Mouse (Mus musculus) layer of hippocampus, adult 8-10 months (tissue): ENCODE results near the gene Ube2l6. TPM values are rescaled to one million over a fixed set of nuclear protein-coding genes. Genes with fewer than 3 reads are reported as not detected.

Experiments
- DNase-seq, 2 experiments: peaks; one replicate each; pipeline ENCODE4 v3.0.0; 2022; ENCODE audit warnings: low spot score in 2 of 2
- total RNA-seq, 4 experiments: library from RNA; stranded (reverse); gene quantifications; 2 replicates each; pipeline ENCODE4 v1.2.4; 2022

Ube2l6 gene
- total RNA-seq = 1 to 10 TPM; 5.2 to 9.3 (median 5.6) TPM

GRCm38 (mm10) chr2:84798493-84798921 lies at the start of gene Ube2l6:
Ube2l6 (plus strand) TSS chr2:84798828.
- DNase-seq = peak; percentile 49 to 59

GRCm38 (mm10) chr2:84750115-84750514 lies 48.5 kb upstream of the Ube2l6 start:
- no peak for DNase-seq

GRCm38 (mm10) chr2:84756245-84756644 lies 42.4 kb upstream of the Ube2l6 start:
- DNase-seq = no peak

GRCm38 (mm10) chr2:84757026-84757682 lies 41.5 kb upstream of the Ube2l6 start:
- no peak for DNase-seq

- no peak for DNase-seq
Measured at GRCm38 (mm10) chr2:84758542-84759127, 40.0 kb upstream of the Ube2l6 start.

GRCm38 (mm10) chr2:84760777-84761176 lies 37.9 kb upstream of the Ube2l6 start:
- DNase-seq = no peak

- DNase-seq = no peak
Measured at GRCm38 (mm10) chr2:84761309-84761708, 37.3 kb upstream of the Ube2l6 start.

- no peak for DNase-seq
Measured at GRCm38 (mm10) chr2:84761840-84762239, 36.8 kb upstream of the Ube2l6 start.

GRCm38 (mm10) chr2:84762295-84762694 lies 36.3 kb upstream of the Ube2l6 start:
- DNase-seq = no peak

- no peak for DNase-seq
Measured at GRCm38 (mm10) chr2:84762818-84763217, 35.8 kb upstream of the Ube2l6 start.

- DNase-seq = no peak
Measured at GRCm38 (mm10) chr2:84770501-84770900, 28.1 kb upstream of the Ube2l6 start.

- DNase-seq = no peak
Measured at GRCm38 (mm10) chr2:84772454-84772853, 26.2 kb upstream of the Ube2l6 start.

GRCm38 (mm10) chr2:84773195-84773594 lies 25.4 kb upstream of the Ube2l6 start:
- no peak for DNase-seq

GRCm38 (mm10) chr2:84774751-84775150 lies 23.9 kb upstream of the Ube2l6 start:
- no peak for DNase-seq

GRCm38 (mm10) chr2:84775241-84775640 lies 23.4 kb upstream of the Ube2l6 start, which contains the start of gene Serping1:
Serping1 (minus strand) TSS chr2:84775444.
- no peak for DNase-seq

GRCm38 (mm10) chr2:84775665-84776064 lies 23.0 kb upstream of the Ube2l6 start:
- no peak for DNase-seq

- DNase-seq = no peak
Measured at GRCm38 (mm10) chr2:84777706-84778105, 20.9 kb upstream of the Ube2l6 start.

- no peak for DNase-seq
Measured at GRCm38 (mm10) chr2:84779210-84779609, 19.4 kb upstream of the Ube2l6 start.

GRCm38 (mm10) chr2:84783315-84783714 lies 15.3 kb upstream of the Ube2l6 start:
- no peak for DNase-seq

- no peak for DNase-seq
Measured at GRCm38 (mm10) chr2:84783840-84784566, 14.6 kb upstream of the Ube2l6 start.

- no peak for DNase-seq
Measured at GRCm38 (mm10) chr2:84788316-84788715, 10.3 kb upstream of the Ube2l6 start.

- DNase-seq = no peak
Measured at GRCm38 (mm10) chr2:84790418-84790817, 8.2 kb upstream of the Ube2l6 start.
